In genomic region chr14:58663946-58664345, GRCm38 (mm10) we compare ENCODE assay signal across 12 mouse cellular contexts.
A peak's percentile ranks its signal among the peaks of the same experiment; 100 is the strongest.
DNase-seq lines count a peak whose midpoint lies in the region; ATAC-seq and TF ChIP-seq lines count a peak whose summit lies in the region.
"Had no signal": no experiment of that assay in that cellular context is flagged by ENCODE, and none has a peak within 500 bp of the region (broad histone marks: within the 10 kb centered on the region; RNA-seq: fewer than 3 reads in every experiment).

No protein-coding gene starts in this region.

- no peak overlapping the region for H3K4me2 ChIP-seq in stomach, postnatal 0 days (replicated peaks; ENCODE audit: low read depth)
- H3K4me2 ChIP-seq: midbrain, embryonic 12.5 days; neural tube, embryonic 12.5 days; stomach, embryonic 15.5 days had no signal

- peak; percentile 39 for TF ChIP-seq CTCF in lung, adult 2 months (IDR thresholded peaks at IDR 0.05; ENCODE audit: insufficient read depth, low read length)
- peak; percentile 53 for TF ChIP-seq CTCF in stomach, postnatal 0 days (IDR thresholded peaks at IDR 0.05; ENCODE audit: low read depth)

- no peaks in the 10 kb centered on the region for H3K4me1 ChIP-seq in lung, adult 2 months (ENCODE audit: control insufficient read depth, insufficient read depth, low read length)
- no peaks in the 10 kb centered on the region for H3K4me1 ChIP-seq in stomach, postnatal 0 days (replicated peaks; ENCODE audit: control insufficient read depth, insufficient read depth)
- H3K4me1 ChIP-seq: midbrain, embryonic 12.5 days; stomach, embryonic 15.5 days had no signal

- no peaks in the 10 kb centered on the region for H3K9me3 ChIP-seq in stomach, postnatal 0 days (ENCODE audit: control insufficient read depth, low read length)
- H3K9me3 ChIP-seq: midbrain, embryonic 12.5 days; neural tube, embryonic 12.5 days; stomach, embryonic 15.5 days had no signal

- no peak for TF ChIP-seq POLR2A in lung, adult 2 months (IDR thresholded peaks at IDR 0.05; ENCODE audit: borderline replicate concordance, extremely low read depth, low read depth, low read length)

- no peaks in the 10 kb centered on the region for H3K27me3 ChIP-seq in stomach, postnatal 0 days (ENCODE audit: control insufficient read depth, insufficient read depth, low read length)
- H3K27me3 ChIP-seq: midbrain, embryonic 12.5 days; neural tube, embryonic 12.5 days; stomach, embryonic 15.5 days had no signal

- 27% methylated on average over 1 of the region's 1 CpGs for WGBS in lung, adult 2 months
- WGBS in stomach, postnatal 0 days, result 57% methylated on average over 1 of the region's 1 CpGs

- ATAC-seq in stomach, postnatal 0 days (ENCODE audit: low FRiP score, low TSS enrichment), result no peak
- ATAC-seq in granulocyte monocyte progenitor cell, adult 5-6 weeks (replicated peaks; ENCODE audit: poor library complexity, severe bottlenecking), result no peak

- no peak overlapping the region for H3K9ac ChIP-seq in stomach, postnatal 0 days (ENCODE audit: low read length)
- H3K9ac ChIP-seq: midbrain, embryonic 12.5 days; neural tube, embryonic 12.5 days; stomach, embryonic 15.5 days had no signal

- DNase-seq in adrenal gland, postnatal 25 days, result peak; percentile 18
- DNase-seq in adrenal gland, adult 2 months, result no peak
- DNase-seq in heart, postnatal 4 days, result peak; percentile 17
- DNase-seq in heart, adult 9 months (ENCODE audit: low spot score in 2 of 2), result no peak
- no peak for DNase-seq in lung, adult 2 months
- no peak for DNase-seq in lung, postnatal 14 days
- DNase-seq in stomach, postnatal 0 days (ENCODE audit: low spot score), result no peak
- DNase-seq: right cerebral cortex, postnatal 14 days had no signal

- no peak overlapping the region for H3K27ac ChIP-seq in stomach, postnatal 0 days (replicated peaks)
- H3K27ac ChIP-seq: midbrain, embryonic 12.5 days; neural tube, embryonic 12.5 days; stomach, embryonic 15.5 days had no signal

- H3K4me3 ChIP-seq in lung, adult 2 months (replicated peaks; ENCODE audit: extremely low read depth, low read depth, low read length), result no peak overlapping the region
- H3K4me3 ChIP-seq in stomach, postnatal 0 days (ENCODE audit: low read depth, low read length), result no peak overlapping the region
- H3K4me3 ChIP-seq: midbrain, embryonic 12.5 days; neural tube, embryonic 12.5 days; stomach, embryonic 15.5 days had no signal

- TF ChIP-seq EP300 in stomach, postnatal 0 days (optimal IDR thresholded peaks at IDR 0.05), result no peak

- H3K36me3 ChIP-seq in stomach, postnatal 0 days (ENCODE audit: control insufficient read depth, insufficient read depth, low read length), result no peaks in the 10 kb centered on the region
- H3K36me3 ChIP-seq: midbrain, embryonic 12.5 days; neural tube, embryonic 12.5 days; stomach, embryonic 15.5 days had no signal

Comparison
In these comparisons a context has a peak if more than half of its experiments do, and no peak if none do; other contexts are left out.
1. DNase-seq: peak in adrenal gland, postnatal 25 days (single experiment) and heart, postnatal 4 days (single experiment); none in adrenal gland, adult 2 months (single experiment), heart, adult 9 months (0 of 2), lung, adult 2 months (single experiment), lung, postnatal 14 days (single experiment) and stomach, postnatal 0 days (single experiment).